Mouse (Mus musculus) forebrain, embryonic 14.5 days (tissue): ENCODE results near the gene Prkce. TPM values are rescaled to one million over a fixed set of nuclear protein-coding genes. Genes with fewer than 3 reads are reported as not detected.

Experiments
- ATAC-seq: fragments of 200-750 bp; cut with Nextera tagmentation; 2 replicates; pipeline ENCODE4 v1.8.0; 2017; ENCODE audit warnings: mild to moderate bottlenecking, moderate library complexity
- DNase-seq: peaks from one replicate; pipeline ENCODE4 v3.0.0-alpha.2; 2015; ENCODE audit warnings: low spot score
- H3K27ac ChIP-seq: fragments of 300-500 bp; sonication (generic); 2 replicates; pipeline ENCODE4 v1.5.1; 2014; ENCODE audit warnings: low read depth, mild to moderate bottlenecking, control low read depth, low read length, moderate library complexity
- H3K27me3 ChIP-seq: fragments of 300-500 bp; sonication (generic); replicated peaks from 2 replicates; pipeline ENCODE4 v1.6.1; 2014; ENCODE audit warnings: low read length, control low read depth, mixed read lengths; ENCODE audit not compliant: control insufficient read depth, insufficient read depth
- H3K36me3 ChIP-seq: fragments of 300-500 bp; sonication (generic); 2 replicates; pipeline ENCODE4 v1.6.1; 2014; ENCODE audit warnings: low read length, control low read depth; ENCODE audit not compliant: control insufficient read depth, insufficient read depth
- H3K4me1 ChIP-seq: fragments of 300-500 bp; sonication (generic); 2 replicates; pipeline ENCODE4 v1.6.1; 2014; ENCODE audit warnings: antibody characterized with exemption, low read length, control low read depth; ENCODE audit not compliant: control insufficient read depth, insufficient read depth
- H3K4me2 ChIP-seq: fragments of 300-500 bp; sonication (generic); 2 replicates; pipeline ENCODE4 v1.6.1; 2014; ENCODE audit warnings: mild to moderate bottlenecking, control low read depth, low read length
- H3K4me3 ChIP-seq: fragments of 300-500 bp; sonication (generic); 2 replicates; pipeline ENCODE4 v1.5.1; 2014; ENCODE audit warnings: low read depth, low read length, control low read depth
- H3K9ac ChIP-seq: fragments of 300-500 bp; sonication (generic); 2 replicates; pipeline ENCODE4 v1.6.1; 2014; ENCODE audit warnings: mild to moderate bottlenecking, low read length, control low read depth, moderate library complexity
- H3K9me3 ChIP-seq: fragments of 300-500 bp; sonication (generic); replicated peaks from 2 replicates; pipeline ENCODE4 v1.6.1; 2016; ENCODE audit warnings: low read length, control low read depth, mixed read lengths; ENCODE audit not compliant: control insufficient read depth
- WGBS: fragments of 180-500 bp; shearing (Covaris S2); extraction: QIAGEN DNeasy Blood & Tissue Kit; methylation state at CpG from one replicate; pipeline ENCODE4 v1.1.7; 2014; 5-methylcytosine and 5-hydroxymethylcytosine counted together
- polyA plus RNA-seq: library from polyadenylated mRNA; unstranded; fragments of >200 nt; fragmentation: Nextera tagmentation; extraction: Ambion mirVana; gene quantifications from 2 replicates; pipeline ENCODE4 v1.2.1, GENCODE M21; 2014

Prkce gene
- polyA plus RNA-seq, 1 experiment from 2014 or later: 16.9 TPM

DNA sequence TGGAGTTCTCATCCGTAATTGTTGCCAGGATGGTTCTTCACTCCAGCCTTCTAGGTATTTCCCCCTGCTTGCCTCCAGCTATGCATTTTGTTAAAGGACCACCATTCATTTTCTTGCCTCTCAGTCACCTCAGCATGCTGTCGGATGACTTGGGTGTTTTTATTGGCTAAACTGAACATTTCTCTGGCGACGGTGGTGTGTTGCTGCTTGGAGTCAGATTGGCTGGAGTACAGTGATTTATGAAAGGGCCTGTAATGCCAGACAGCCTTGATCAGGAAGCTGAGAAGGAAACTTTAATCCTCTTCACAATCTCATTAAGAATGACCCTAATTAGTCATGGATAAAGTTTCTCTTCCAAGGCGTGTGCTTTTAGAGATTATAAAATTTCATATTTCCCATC lies 342.3 kb downstream of the Prkce start:
- ATAC-seq: no peak
- no peak for DNase-seq
- no peak overlapping the region for H3K27ac ChIP-seq
- no peak overlapping the region for H3K4me2 ChIP-seq
- H3K4me3 ChIP-seq: no peak overlapping the region
- no peaks in the 10 kb centered on the region for H3K27me3 ChIP-seq
- no peaks in the 10 kb centered on the region for H3K4me1 ChIP-seq
- no peaks in the 10 kb centered on the region for H3K9me3 ChIP-seq
- WGBS: 83% methylated on average over 5 of the region's 5 CpGs
- no peaks in the 10 kb centered on the region for H3K36me3 ChIP-seq
- no peak overlapping the region for H3K9ac ChIP-seq

DNA sequence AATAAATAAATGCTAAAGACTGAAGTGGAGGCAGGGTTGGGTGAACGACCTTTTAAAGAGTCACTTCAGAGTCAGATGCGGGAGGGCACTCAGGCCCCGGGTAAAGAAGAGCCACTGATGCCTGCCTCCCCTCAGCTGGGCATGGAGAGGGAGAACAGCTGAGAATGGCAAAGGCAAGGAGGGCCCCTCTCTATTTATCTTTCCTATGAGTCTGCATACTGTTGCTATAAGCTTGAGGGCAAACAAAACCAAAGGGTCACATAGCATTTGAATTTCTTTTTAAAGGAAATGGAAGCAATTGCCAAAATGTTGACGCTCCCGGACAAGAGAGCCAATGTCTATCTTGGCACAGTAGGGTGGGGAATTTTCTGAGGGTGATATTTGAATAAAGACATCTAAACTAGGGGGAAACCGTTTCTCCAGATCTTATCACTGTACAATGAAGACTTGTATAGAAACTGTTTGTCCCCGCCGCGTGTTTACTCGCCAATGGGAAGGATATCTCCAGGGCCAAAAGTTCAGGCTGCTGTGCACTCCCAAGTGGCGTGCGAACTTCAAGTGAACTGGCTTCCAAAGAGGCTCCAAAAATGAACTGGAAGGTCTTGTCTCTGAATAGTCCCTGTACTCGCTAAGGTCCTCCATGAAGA lies 347.5 kb downstream of the Prkce start:
- Histone ChIP-seq H3K27me3 (no peaks in the 10 kb centered on the region), H3K9ac (no peak overlapping the region), H3K9me3 (no peaks in the 10 kb centered on the region), H3K4me2 (no peak overlapping the region), H3K36me3 (no peaks in the 10 kb centered on the region), H3K27ac (no peak overlapping the region), H3K4me3 (no peak overlapping the region), H3K4me1 (no peaks in the 10 kb centered on the region)
- DNase-seq: no peak
- 86% methylated on average over 13 of the region's 13 CpGs for WGBS
- ATAC-seq: no peak

DNA sequence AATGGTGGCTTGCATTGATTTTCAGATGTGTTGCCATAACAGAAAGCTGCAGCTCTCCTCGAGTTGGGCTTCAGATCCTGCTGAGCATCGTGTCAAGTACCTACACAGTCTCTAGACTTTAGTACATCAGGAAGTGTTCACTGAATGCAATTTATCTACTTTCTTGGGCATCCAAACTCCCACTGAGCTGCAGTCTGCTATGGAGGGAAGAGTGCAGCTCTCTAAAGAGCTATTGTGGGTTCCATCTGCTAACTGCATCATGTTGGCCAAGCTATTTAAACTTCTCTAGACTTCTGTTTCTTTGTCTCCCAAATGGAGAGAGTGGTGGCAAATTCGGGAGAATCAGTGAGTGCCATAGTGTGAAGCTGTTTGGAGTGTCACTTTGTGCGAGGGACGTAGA lies 349.0 kb downstream of the Prkce start:
- Histone ChIP-seq H3K36me3 (no peaks in the 10 kb centered on the region), H3K9me3 (no peaks in the 10 kb centered on the region), H3K4me3 (no peak overlapping the region), H3K4me1 (no peaks in the 10 kb centered on the region), H3K27me3 (no peaks in the 10 kb centered on the region), H3K4me2 (no peak overlapping the region), H3K9ac (no peak overlapping the region), H3K27ac (no peak overlapping the region)
- WGBS: 81% methylated on average over 5 of the region's 5 CpGs
- DNase-seq (no peak), ATAC-seq (no peak)

DNA sequence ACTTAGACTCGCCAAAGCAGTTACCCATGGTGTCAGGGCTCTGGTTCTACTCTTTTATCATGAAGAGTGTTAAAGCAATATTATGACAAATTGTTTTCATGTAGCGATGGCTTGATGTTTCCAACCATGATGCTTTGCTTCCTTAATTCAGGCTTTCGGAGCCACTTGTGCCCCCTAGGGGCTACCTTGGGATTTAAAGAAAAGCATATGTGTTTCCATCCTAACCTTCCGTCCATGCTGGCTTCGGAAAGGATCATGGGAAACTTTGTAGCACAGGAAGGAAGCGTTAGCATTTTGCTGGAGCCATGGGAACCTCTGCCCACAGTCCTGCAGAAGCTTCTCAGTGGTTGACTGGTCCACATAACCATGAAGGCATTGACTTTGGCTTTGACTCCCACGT lies 351.0 kb downstream of the Prkce start:
- Histone ChIP-seq H3K4me2 (no peak overlapping the region), H3K27ac (no peak overlapping the region), H3K9me3 (no peaks in the 10 kb centered on the region), H3K36me3 (no peaks in the 10 kb centered on the region), H3K4me1 (no peaks in the 10 kb centered on the region), H3K9ac (no peak overlapping the region), H3K27me3 (no peaks in the 10 kb centered on the region), H3K4me3 (no peak overlapping the region)
- DNase-seq: no peak
- 87% methylated on average over 7 of the region's 7 CpGs for WGBS
- ATAC-seq: no peak

DNA sequence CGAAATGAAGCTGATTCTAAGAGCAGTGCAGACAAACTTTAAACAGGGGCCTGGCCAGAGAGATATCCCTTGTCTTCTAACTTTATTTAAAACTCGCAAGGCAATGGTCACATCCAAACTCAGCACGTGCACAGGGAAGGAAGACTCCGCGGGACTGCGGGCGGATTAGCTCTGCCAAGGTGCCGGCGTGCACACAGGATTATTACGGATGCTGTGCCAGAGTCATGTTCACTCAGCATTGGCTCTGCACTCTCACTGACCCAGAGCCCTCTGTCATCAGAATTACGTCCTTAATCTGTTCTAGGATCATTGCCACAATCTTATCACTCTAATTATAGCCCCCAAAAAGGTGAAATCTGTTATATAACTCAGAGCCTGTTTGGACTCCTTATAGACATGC lies 353.7 kb downstream of the Prkce start:
- Histone ChIP-seq H3K27me3 (no peaks in the 10 kb centered on the region), H3K4me2 (no peak overlapping the region), H3K4me1 (no peaks in the 10 kb centered on the region), H3K27ac (no peak overlapping the region), H3K36me3 (no peaks in the 10 kb centered on the region), H3K9me3 (no peaks in the 10 kb centered on the region), H3K4me3 (no peak overlapping the region), H3K9ac (no peak overlapping the region)
- DNase-seq (no peak), ATAC-seq (no peak)
- 93% methylated on average over 11 of the region's 11 CpGs for WGBS

DNA sequence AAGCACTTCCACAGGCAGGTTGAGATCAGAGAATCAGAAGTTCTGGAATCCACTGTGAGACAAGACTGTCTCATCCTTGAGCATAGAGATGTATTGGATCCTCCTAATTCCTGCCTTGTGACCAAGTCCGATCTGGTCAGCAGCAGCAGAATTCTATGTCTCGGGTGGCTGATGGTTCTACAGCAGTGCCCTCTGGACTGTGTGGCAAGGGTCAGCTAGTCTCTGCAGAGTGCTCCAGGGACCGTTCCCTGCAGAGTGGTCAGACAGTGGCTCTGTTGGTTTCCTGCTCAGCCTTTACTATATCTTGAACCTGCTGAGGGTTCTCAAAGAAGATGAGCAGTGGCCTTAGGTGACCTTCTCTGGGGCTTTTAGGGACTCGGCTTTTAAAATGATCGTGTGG lies 355.1 kb downstream of the Prkce start:
- DNase-seq: no peak
- 91% methylated on average over 5 of the region's 5 CpGs for WGBS

DNA sequence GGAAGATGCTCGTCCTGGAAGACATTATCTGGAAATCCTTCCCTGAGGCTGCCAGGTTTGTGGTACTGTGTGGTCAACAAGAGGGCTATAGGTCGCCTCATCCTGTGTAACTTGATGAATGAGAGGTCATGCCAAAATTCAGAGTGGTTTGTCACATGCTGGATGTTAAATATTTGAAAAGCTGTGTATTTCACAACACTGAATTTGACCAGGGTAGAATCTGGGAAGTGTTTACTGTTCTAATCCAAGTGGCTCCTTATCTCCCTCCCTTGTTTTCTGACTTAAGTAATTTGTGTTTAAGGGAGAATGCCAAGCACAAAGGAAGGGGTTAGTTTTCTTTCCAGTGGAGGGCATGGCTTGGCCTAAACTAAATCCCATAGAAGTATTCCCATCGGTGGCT lies 355.8 kb downstream of the Prkce start:
- no peak overlapping the region for H3K4me2 ChIP-seq
- WGBS: 88% methylated on average over 3 of the region's 3 CpGs
- no peak overlapping the region for H3K9ac ChIP-seq
- ATAC-seq: no peak
- no peaks in the 10 kb centered on the region for H3K27me3 ChIP-seq
- DNase-seq: no peak
- no peak overlapping the region for H3K27ac ChIP-seq
- no peak overlapping the region for H3K4me3 ChIP-seq
- H3K4me1 ChIP-seq: no peaks in the 10 kb centered on the region
- no peaks in the 10 kb centered on the region for H3K36me3 ChIP-seq
- H3K9me3 ChIP-seq: no peaks in the 10 kb centered on the region

More for the DNA sequence above, 355.1 kb downstream of the Prkce start:
- Histone ChIP-seq H3K9me3 (no peaks in the 10 kb centered on the region), H3K4me2 (no peak overlapping the region), H3K36me3 (no peaks in the 10 kb centered on the region), H3K4me1 (no peaks in the 10 kb centered on the region), H3K9ac (no peak overlapping the region), H3K27me3 (no peaks in the 10 kb centered on the region), H3K27ac (no peak overlapping the region), H3K4me3 (no peak overlapping the region)
- no peak for ATAC-seq

DNA sequence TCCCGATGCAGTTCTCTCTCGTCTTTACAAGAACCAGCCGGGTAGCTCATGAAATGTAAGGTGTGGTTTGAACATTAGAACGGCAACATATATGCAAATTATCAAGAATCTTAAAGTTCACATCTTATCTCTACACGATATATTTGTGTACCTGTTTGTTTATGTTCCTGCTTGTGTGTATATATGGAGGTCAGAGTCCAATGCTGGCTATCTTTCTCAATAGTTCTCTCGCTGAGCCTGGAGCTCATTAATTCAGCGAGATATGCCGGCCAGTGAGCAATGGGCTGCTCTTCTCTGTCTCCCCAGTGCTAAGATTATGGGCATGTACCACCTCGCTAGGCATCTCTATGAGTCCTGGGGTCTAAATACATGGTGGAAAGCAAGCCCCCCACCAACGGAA lies 356.3 kb downstream of the Prkce start:
- no peaks in the 10 kb centered on the region for H3K4me1 ChIP-seq
- 90% methylated on average over 10 of the region's 10 CpGs for WGBS
- no peaks in the 10 kb centered on the region for H3K36me3 ChIP-seq
- H3K4me3 ChIP-seq: no peak overlapping the region
- H3K27ac ChIP-seq: no peak overlapping the region
- H3K9ac ChIP-seq: no peak overlapping the region
- no peak overlapping the region for H3K4me2 ChIP-seq
- no peaks in the 10 kb centered on the region for H3K27me3 ChIP-seq
- no peaks in the 10 kb centered on the region for H3K9me3 ChIP-seq
- DNase-seq: no peak
- no peak for ATAC-seq

DNA sequence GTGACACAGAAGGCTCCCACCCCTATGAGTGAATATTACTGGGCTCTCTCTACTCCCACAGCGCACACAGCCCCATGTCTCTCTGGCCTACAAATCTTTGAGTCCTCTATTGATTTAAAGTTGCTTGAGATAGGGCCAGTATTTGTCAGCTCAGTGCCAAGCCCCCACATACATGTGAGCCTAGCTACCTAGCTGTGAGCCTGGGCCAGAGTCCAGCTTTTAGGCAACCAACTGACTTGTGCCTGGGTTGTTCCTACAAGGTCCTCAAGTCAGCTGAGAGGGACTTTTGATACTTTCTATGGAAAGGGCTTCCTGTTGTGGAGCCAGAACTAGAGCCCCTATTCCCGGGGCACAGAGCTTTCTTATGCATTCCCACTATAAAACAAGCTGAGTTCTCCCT lies 357.5 kb downstream of the Prkce start:
- no peaks in the 10 kb centered on the region for H3K36me3 ChIP-seq
- WGBS: 97% methylated on average over 2 of the region's 2 CpGs
- H3K4me1 ChIP-seq: no peaks in the 10 kb centered on the region
- H3K4me2 ChIP-seq: no peak overlapping the region
- H3K27ac ChIP-seq: no peak overlapping the region
- no peak for ATAC-seq
- no peak for DNase-seq
- no peak overlapping the region for H3K4me3 ChIP-seq
- H3K9me3 ChIP-seq: no peaks in the 10 kb centered on the region
- H3K27me3 ChIP-seq: no peaks in the 10 kb centered on the region
- no peak overlapping the region for H3K9ac ChIP-seq
